Mouse (Mus musculus) limb, embryonic 13.5 days (tissue): ENCODE measurements around the gene Hoxd9. TPM values are rescaled to one million over a fixed set of nuclear protein-coding genes. Genes with fewer than 3 reads are reported as not detected.

Experiments
- ATAC-seq: fragments of 200-750 bp; cut with Nextera tagmentation; 2 replicates; pipeline ENCODE4 v1.8.0; 2017; ENCODE audit warnings: low read depth, moderate number of reproducible peaks, moderate TSS enrichment; ENCODE audit not compliant: low FRiP score
- H3K27ac ChIP-seq: fragments of 300-500 bp; sonication (generic); 2 replicates; pipeline ENCODE4 v1.5.1; 2015; ENCODE audit warnings: inconsistent platforms, mild to moderate bottlenecking, moderate library complexity
- H3K27me3 ChIP-seq: fragments of 300-500 bp; sonication (generic); 2 replicates; pipeline ENCODE4 v1.6.1; 2015; ENCODE audit warnings: mild to moderate bottlenecking, inconsistent platforms
- H3K36me3 ChIP-seq: fragments of 300-500 bp; sonication (generic); 2 replicates; pipeline ENCODE4 v1.6.1; 2015; ENCODE audit warnings: inconsistent platforms, mild to moderate bottlenecking, moderate library complexity
- H3K4me1 ChIP-seq: fragments of 300-500 bp; sonication (generic); 2 replicates; pipeline ENCODE4 v1.6.1; 2015; ENCODE audit warnings: inconsistent platforms
- H3K4me2 ChIP-seq: fragments of 300-500 bp; sonication (generic); replicated peaks from 2 replicates; pipeline ENCODE4 v1.6.1; 2015; ENCODE audit warnings: inconsistent platforms, mild to moderate bottlenecking, moderate library complexity
- H3K4me3 ChIP-seq: fragments of 300-500 bp; sonication (generic); 2 replicates; pipeline ENCODE4 v1.5.1; 2015; ENCODE audit warnings: moderate library complexity, mild to moderate bottlenecking, inconsistent platforms
- H3K9ac ChIP-seq: fragments of 300-500 bp; sonication (generic); 2 replicates; pipeline ENCODE4 v1.6.1; 2015; ENCODE audit warnings: mild to moderate bottlenecking, inconsistent platforms
- H3K9me3 ChIP-seq: fragments of 300-500 bp; sonication (generic); 2 replicates; pipeline ENCODE4 v1.6.1; 2016; ENCODE audit warnings: inconsistent platforms
- WGBS: fragments of 180-500 bp; shearing (Covaris S2); methylation state at CpG from one replicate; pipeline ENCODE4 v1.1.7; 2015; 5-methylcytosine and 5-hydroxymethylcytosine counted together
- polyA plus RNA-seq: library from polyadenylated mRNA; unstranded; fragments of >200 nt; fragmentation: Nextera tagmentation; extraction: Ambion mirVana; gene quantifications from 2 replicates; pipeline ENCODE4 v1.2.1, GENCODE M21; 2015

Hoxd9 gene
- polyA plus RNA-seq, result 10.7 and 10.9 TPM in 2 replicates

- Histone ChIP-seq H3K4me1 (peaks cover 66% of the 10 kb centered on the region), H3K27ac (peak within 1 kb of the TSS; percentile 87), H3K4me3 (peak within 1 kb of the TSS; percentile 60), H3K4me2 (peak within 1 kb of the TSS; percentile 91), H3K27me3 (peaks cover 64% of the 10 kb centered on the region), H3K9ac (peak within 1 kb of the TSS; percentile 90), H3K36me3 (peaks cover 5% of the 10 kb centered on the region; the same call in 1 of the 2 replicates), H3K9me3 (no peaks in the 10 kb centered on the region)
- whole genome bisulfite sequencing, result under 1% methylated on average over 43 of the region's 43 CpGs
- ATAC-seq, result peak; percentile 24
These were observed at the start of gene Hoxd9 for GRCm38 (mm10) chr2:74697567-74698121. TSS of gene Hoxd9 (plus strand) at chr2:74697727.

DNA sequence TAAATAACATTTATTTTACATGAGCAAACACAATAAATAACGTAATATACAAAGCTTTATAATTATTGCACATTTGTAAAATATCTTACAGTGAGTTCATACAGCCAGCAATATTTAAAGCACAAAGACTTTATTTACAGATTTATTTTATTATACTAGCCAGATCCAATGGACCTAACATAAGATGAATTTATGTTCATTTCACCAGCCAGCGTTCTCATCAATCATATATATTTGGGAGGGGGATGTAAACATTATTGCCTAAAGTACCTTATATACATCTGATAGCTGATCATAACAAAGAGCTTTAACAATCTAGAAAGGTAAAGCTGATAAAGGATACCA is 44.6 kb upstream of the Hoxd9 start:
- ATAC-seq, result no peak
- Histone ChIP-seq H3K9ac (no peak overlapping the region), H3K4me2 (no peak overlapping the region), H3K4me1 (peaks cover 29% of the 10 kb centered on the region), H3K4me3 (no peak overlapping the region), H3K9me3 (no peaks in the 10 kb centered on the region), H3K27me3 (peaks cover 65% of the 10 kb centered on the region), H3K27ac (no peak overlapping the region), H3K36me3 (0 out of 2 replicates have a peak, but pooled peaks cover 2% of the 10 kb centered on the region)
- WGBS, result 31% methylated on average over 2 of the region's 2 CpGs

- peak overlapping the region; percentile 63 for H3K4me3 ChIP-seq
- 9% methylated on average over 17 of the region's 17 CpGs for WGBS
- peaks cover 55% of the 10 kb centered on the region for H3K27me3 ChIP-seq
- peak overlapping the region; percentile 95 for H3K27ac ChIP-seq
- H3K9me3 ChIP-seq, result no peaks in the 10 kb centered on the region
- 0 out of 2 replicates have a peak, but pooled peaks cover 2% of the 10 kb centered on the region for H3K36me3 ChIP-seq
- peak overlapping the region; percentile 74 for H3K4me2 ChIP-seq
- peaks cover 20% of the 10 kb centered on the region for H3K4me1 ChIP-seq
- no peak for ATAC-seq
- peak overlapping the region; percentile 98 for H3K9ac ChIP-seq
These were observed 43.6 kb upstream of the Hoxd9 start for GRCm38 (mm10) chr2:74653781-74654535.

GRCm38 (mm10) chr2:74654743-74655419 is 42.6 kb upstream of the Hoxd9 start:
- H3K9me3 ChIP-seq, result no peaks in the 10 kb centered on the region
- peaks cover 47% of the 10 kb centered on the region for H3K27me3 ChIP-seq
- WGBS, result 2% methylated on average over 19 of the region's 20 CpGs
- peak overlapping the region; percentile 98 for H3K9ac ChIP-seq
- H3K4me2 ChIP-seq, result peak overlapping the region; percentile 74
- 0 out of 2 replicates have a peak, but pooled peaks cover 2% of the 10 kb centered on the region for H3K36me3 ChIP-seq
- ATAC-seq, result 0 out of 2 replicates have a peak, but pooled peaks have one; percentile 31
- H3K27ac ChIP-seq, result peak overlapping the region; percentile 95
- peaks cover 14% of the 10 kb centered on the region for H3K4me1 ChIP-seq
- H3K4me3 ChIP-seq, result peak overlapping the region; percentile 63

DNA sequence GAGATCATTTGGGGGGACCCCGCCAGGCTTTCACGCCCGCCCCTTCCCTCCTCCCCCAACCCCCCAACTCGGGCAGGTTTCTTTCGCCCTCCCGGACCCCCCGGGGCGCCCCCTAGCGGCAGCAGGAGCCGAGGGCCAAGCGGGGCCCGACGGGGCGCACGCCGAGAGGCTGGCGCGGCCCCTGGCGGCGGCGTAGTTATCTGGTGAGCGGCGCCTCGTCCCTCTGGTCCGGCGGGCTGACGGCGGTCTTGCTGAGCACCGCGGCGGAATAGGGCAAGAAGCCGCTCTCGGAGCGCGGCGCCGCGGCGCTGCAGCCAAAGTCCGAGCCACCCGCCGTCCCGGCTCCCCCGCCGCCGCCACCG is 42.1 kb upstream of the Hoxd9 start:
- peak; percentile 25; the same call in 1 of the 2 replicates for ATAC-seq
- H3K4me3 ChIP-seq, result peak overlapping the region; percentile 63
- H3K4me2 ChIP-seq, result peak overlapping the region; percentile 74
- H3K27ac ChIP-seq, result peak overlapping the region; percentile 95
- H3K9me3 ChIP-seq, result no peaks in the 10 kb centered on the region
- H3K27me3 ChIP-seq, result peaks cover 42% of the 10 kb centered on the region
- H3K9ac ChIP-seq, result peak overlapping the region; percentile 98
- H3K36me3 ChIP-seq, result 0 out of 2 replicates have a peak, but pooled peaks cover 2% of the 10 kb centered on the region
- 1% methylated on average over 38 of the region's 47 CpGs for WGBS
- peaks cover 9% of the 10 kb centered on the region; the same call in 1 of the 2 replicates for H3K4me1 ChIP-seq

GRCm38 (mm10) chr2:74655821-74656631 is 41.5 kb upstream of the Hoxd9 start:
- peak overlapping the region; percentile 63 for H3K4me3 ChIP-seq
- ATAC-seq, result no peak
- H3K4me1 ChIP-seq, result peaks cover 7% of the 10 kb centered on the region; the same call in 1 of the 2 replicates
- H3K4me2 ChIP-seq, result peak overlapping the region; percentile 74
- H3K27ac ChIP-seq, result peak overlapping the region; percentile 95
- WGBS, result under 1% methylated on average over 63 of the region's 69 CpGs
- H3K27me3 ChIP-seq, result peaks cover 41% of the 10 kb centered on the region
- peak overlapping the region; percentile 98 for H3K9ac ChIP-seq
- 0 out of 2 replicates have a peak, but pooled peaks cover 2% of the 10 kb centered on the region for H3K36me3 ChIP-seq
- no peaks in the 10 kb centered on the region for H3K9me3 ChIP-seq

DNA sequence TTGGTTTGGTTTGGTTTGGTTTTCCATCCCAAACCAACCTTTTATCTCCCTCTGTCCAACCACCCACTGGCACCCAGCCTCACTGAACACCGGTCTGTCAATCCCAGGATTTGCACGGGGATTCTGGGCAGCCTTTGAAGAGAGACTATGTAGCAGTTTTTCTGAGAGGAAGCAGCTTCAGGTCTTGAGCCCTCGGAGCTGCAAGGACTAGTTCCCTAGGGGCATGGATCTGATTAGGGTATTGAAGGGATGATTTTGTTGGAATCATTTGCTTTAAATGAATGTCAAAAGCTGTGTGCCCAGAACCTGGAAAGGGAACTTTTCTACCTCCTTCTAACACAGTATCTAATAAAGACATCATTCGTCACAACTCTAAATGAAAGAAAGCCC is 40.9 kb upstream of the Hoxd9 start:
- no peak for ATAC-seq
- H3K36me3 ChIP-seq, result 0 out of 2 replicates have a peak, but pooled peaks cover 2% of the 10 kb centered on the region
- no peaks in the 10 kb centered on the region for H3K9me3 ChIP-seq
- peak overlapping the region; percentile 63 for H3K4me3 ChIP-seq
- peaks cover 45% of the 10 kb centered on the region for H3K27me3 ChIP-seq
- H3K9ac ChIP-seq, result peak overlapping the region; percentile 98
- H3K4me1 ChIP-seq, result peaks cover 11% of the 10 kb centered on the region; the same call in 1 of the 2 replicates
- peak overlapping the region; percentile 74 for H3K4me2 ChIP-seq
- 5% methylated on average over 4 of the region's 4 CpGs for WGBS
- peak overlapping the region; percentile 95 for H3K27ac ChIP-seq

DNA sequence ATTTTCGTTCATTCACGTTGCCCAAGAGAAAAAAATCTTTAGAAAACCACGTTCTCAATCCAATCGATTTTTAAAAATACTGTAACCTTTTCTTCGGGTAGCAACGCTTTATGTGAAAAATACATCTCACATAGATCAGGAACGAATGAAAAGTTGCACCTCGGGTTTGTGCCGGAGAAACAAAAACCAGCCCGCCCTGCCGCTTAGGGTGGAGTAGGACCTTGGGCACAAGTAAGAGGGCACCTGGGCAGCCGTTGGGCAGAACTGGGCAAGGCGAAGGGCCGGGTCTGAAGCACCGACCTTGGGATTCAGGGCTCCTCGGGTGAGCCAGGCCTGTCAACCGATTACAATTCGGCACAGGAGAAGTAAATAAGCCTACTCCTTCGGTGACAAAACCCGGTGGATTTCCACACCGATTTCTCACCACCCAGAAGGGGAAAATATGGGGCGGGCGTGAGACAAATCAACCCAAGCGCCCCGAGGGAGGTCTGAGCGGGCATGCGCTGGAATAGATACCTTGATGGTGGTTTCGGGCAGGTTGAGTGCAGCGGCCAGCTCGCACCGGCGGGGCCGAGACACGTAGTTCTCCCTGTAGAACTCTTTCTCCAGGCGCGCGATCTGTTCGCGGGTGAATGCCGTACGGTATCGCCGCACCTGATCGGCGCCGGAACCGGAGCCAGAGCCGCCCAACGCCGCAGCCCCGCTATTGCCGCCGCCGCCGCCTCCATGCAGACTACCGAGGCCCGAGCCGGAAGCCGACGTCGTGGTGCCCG is 40.1 kb upstream of the Hoxd9 start:
- H3K27ac ChIP-seq, result peak overlapping the region; percentile 95
- H3K27me3 ChIP-seq, result peaks cover 45% of the 10 kb centered on the region
- no peaks in the 10 kb centered on the region for H3K9me3 ChIP-seq
- 0 out of 2 replicates have a peak, but pooled peaks cover 2% of the 10 kb centered on the region for H3K36me3 ChIP-seq
- H3K9ac ChIP-seq, result peak overlapping the region; percentile 98
- 1% methylated on average over 62 of the region's 62 CpGs for WGBS
- peak overlapping the region; percentile 74 for H3K4me2 ChIP-seq
- peak overlapping the region; percentile 63 for H3K4me3 ChIP-seq
- peaks cover 15% of the 10 kb centered on the region; the same call in 1 of the 2 replicates for H3K4me1 ChIP-seq
- no peak for ATAC-seq

DNA sequence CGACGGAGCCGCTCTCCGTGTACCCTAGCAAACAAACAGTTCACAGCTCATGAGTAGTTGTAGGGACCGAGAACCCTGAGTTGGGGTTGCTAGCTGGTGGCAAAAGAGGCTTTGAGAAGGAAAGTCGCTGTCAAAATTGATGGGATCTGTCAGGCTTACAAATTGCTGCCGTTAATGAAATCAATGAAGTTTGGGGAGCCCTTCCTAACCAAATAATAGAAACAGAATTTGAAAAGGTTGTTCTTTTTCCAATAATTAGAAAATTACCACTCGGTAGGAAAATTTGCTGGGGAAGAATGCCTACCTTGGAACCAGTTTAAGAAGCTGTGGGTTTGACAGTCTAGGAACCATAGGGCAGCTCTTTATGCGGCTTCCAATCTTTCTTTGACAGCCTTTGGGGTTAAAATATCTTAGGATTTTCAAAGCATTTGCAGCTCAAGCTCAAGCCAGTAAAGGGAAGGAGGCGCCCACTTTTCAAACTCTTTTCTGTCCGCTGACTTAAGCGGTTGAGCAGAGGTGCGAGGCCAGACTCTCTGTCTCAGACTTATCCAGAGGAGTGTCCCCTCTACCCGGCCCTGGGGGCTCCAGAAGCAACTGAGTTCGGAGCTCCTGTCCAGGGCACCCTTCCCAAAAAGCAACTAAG is 39.4 kb upstream of the Hoxd9 start:
- H3K4me2 ChIP-seq, result peak overlapping the region; percentile 74
- H3K27ac ChIP-seq, result peak overlapping the region; percentile 95
- H3K4me3 ChIP-seq, result peak overlapping the region; percentile 63
- ATAC-seq, result no peak
- H3K9ac ChIP-seq, result peak overlapping the region; percentile 98
- H3K36me3 ChIP-seq, result 0 out of 2 replicates have a peak, but pooled peaks cover 2% of the 10 kb centered on the region
- H3K4me1 ChIP-seq, result peaks cover 15% of the 10 kb centered on the region; the same call in 1 of the 2 replicates
- H3K9me3 ChIP-seq, result no peaks in the 10 kb centered on the region
- WGBS, result 2% methylated on average over 15 of the region's 15 CpGs
- H3K27me3 ChIP-seq, result peaks cover 49% of the 10 kb centered on the region

DNA sequence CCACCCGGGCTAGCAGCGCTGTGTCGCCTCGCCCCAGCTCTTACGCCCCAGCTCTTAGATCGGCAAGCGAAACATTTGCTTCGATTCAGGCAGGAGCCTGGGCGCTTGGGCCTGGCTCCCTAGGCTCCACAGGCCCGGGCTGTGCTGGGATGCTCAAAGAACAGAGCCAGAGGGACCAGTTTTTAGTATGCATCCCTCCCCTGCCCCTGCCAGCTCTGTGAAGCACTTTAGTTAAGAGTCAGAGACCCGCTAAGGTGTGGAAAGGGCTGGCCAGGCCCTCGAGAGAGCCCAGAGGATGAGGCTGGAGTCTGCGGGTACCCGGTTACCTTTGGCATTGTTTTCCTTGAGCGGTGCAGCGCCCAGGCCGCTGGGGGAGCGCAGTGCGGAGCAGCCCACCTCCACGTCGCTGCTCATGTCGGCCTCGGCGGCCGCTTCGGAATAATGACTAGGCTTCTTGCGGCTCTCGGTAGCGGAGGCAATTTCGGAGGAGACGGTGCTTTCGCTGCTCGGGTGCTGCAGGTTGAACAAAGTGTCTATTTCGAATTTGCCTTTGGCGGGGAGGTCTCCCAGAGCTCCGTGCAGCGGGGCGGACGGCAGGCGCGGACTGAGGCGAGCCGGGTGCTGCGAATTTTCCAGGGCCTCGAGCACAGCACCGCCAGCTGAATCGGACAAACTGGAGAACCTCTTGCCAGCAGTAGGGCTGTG is 38.7 kb upstream of the Hoxd9 start:
- Histone ChIP-seq H3K4me1 (peaks cover 15% of the 10 kb centered on the region; the same call in 1 of the 2 replicates), H3K4me2 (peak overlapping the region; percentile 74), H3K27ac (peak overlapping the region; percentile 95), H3K27me3 (peaks cover 53% of the 10 kb centered on the region), H3K36me3 (0 out of 2 replicates have a peak, but pooled peaks cover 2% of the 10 kb centered on the region), H3K9ac (peak overlapping the region; percentile 98), H3K9me3 (no peaks in the 10 kb centered on the region), H3K4me3 (peak overlapping the region; percentile 63)
- ATAC-seq, result no peak
- under 1% methylated on average over 47 of the region's 47 CpGs for WGBS
